Mouse (Mus musculus): ENCODE results near the gene Pde4d.
A peak's percentile ranks its signal among the peaks of the same experiment; 100 is the strongest.
"Not testable (repeated sequence)": the region's sequence is repeated elsewhere in the genome, so short reads cannot be mapped to it uniquely, and the experiment has no call there.

Pde4d gene

GRCm38 (mm10) chr13:108715029-108715428 is 265.3 kb downstream of the Pde4d start:
- DNase-seq = no peak

GRCm38 (mm10) chr13:108722234-108722633 is 272.5 kb downstream of the Pde4d start:
- no peak for DNase-seq

- not testable (repeated sequence) for DNase-seq
Observed at GRCm38 (mm10) chr13:108734356-108734755, 284.6 kb downstream of the Pde4d start.

DNA sequence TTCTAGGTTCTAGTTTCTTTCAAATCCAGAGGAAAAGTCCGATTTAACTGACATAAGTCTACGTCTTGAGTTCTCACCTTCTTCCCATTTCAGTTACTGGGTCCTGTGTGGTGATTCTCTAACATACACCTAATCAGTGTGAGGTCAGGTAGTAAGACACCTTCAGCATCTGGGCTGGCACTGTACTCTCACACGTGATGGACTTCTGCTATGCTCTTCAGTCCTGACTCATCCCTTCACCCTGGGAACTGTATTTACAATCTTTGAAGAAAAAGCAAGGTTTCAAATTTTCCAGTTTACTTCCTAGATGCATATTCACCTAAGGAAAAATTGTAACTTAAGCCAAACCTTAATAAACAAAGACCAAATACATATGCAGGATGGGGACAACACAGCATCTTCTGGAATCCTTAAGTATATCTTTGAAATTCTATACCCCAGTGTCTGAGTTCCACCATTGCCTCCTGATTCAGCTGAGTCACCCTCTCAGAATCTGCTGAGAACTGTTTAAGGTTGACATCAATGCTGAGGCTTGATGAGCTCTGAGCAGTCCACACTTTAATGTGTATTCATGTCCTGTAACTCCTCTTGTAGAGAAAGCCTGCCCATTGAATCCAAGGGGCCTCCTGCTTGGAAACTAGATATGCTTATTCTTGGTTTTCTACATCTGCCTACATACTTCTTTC is 301.6 kb downstream of the Pde4d start:
- DNase-seq = no peak

DNA sequence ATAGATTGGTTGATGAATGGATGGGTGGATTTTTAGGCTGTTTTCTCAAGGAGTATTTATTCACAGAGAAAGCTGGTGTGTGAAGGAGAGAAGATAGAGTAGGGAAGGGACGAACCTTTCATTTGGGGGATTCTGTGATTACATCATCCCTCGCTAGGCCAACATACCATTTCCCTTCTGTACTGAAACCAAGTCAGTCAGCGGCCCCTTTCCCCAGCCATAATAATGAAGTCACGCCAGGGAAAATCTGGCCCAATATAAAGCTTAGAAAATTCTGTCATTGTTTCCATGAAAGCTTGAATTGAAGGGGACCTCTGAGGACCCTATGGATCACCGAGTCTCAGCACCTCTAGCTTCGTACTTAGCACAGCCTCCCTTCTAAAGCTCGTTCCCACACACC is 307.7 kb downstream of the Pde4d start:
- DNase-seq = no peak

DNA sequence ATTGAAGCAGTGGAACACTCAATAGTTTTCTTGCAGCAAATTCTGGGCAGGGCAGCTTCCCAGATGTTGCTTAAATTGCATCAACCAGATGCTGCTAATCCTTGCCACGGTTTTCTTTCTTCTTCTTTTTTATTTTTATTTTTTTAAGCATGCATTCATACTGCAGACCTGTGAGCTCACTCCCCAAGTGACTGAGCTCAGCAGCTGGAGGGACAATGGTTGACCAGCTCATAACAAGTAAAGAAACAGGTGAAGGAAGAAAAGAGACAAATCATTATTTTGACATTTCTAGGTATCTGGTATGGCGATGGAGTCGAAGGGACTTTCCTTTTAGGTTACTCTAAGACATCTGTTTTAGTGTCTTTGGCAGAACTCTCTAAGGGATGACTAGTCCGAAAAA is 308.6 kb downstream of the Pde4d start:
- no peak for DNase-seq

DNA sequence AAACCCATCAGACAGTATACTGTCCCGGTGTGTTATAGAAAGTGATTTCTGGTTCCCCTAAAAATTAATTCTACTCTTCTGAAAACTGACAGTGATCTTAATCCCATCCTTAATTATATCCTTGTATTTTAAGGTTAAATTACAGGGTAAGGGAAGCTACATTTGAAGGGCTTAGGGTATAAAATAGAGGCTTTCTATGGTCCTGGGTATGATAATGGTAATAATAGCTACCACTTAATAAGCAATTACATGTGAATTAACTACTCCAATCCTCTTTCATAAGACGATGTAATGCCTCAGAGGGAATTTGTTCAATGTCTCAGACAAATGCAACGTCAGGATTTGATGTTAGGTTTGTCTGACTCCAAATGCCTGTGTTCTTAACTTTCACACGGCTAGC is 309.4 kb downstream of the Pde4d start:
- DNase-seq = no peak

DNA sequence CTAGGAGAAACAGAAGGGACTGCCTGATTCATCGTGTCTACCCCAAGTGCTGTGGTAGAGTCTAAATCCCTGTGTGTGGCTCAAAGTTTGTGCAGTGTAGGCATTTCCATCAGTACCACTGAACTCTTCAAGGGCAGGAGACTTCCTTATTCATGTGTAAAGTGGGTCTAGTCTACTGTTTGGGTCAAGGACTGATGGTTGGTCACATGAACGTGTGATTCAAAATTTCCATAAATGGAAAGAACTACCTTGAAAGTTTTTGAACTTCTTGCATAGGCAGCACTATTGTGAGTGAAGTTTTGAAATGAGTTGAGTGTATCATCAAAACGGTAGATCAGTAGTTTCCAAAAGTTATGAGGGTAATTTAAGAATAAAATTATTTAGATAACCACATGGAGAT is 313.5 kb downstream of the Pde4d start:
- no peak for DNase-seq

- no peak for DNase-seq
Observed at GRCm38 (mm10) chr13:108766020-108766727, 316.4 kb downstream of the Pde4d start.

- DNase-seq = no peak
Observed at GRCm38 (mm10) chr13:108769465-108770056, 319.8 kb downstream of the Pde4d start.

GRCm38 (mm10) chr13:108772386-108772785 is 322.6 kb downstream of the Pde4d start:
- DNase-seq = no peak

- DNase-seq = no peak
Observed at GRCm38 (mm10) chr13:108774981-108775380, 325.2 kb downstream of the Pde4d start.

DNA sequence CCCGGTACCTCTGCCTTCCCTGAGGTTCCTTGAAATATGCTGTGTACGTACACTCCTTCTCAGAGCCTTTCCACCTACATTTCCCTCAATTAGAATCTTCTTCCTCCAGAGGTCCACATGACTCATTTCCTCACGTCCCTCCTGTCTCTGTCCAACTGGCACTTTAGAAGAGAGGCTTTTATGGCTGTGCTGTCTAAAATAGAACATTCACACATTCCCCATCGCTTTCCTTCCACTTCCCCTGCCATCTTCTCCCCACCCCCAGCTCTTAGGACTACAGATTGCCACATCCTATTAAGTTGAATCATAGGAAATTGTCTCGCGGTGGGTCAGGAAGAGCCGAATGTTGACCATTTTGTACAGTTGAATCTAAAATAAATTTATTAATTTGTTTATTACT is 326.1 kb downstream of the Pde4d start:
- DNase-seq = no peak

GRCm38 (mm10) chr13:108797620-108798019 is 347.9 kb downstream of the Pde4d start:
- not testable (repeated sequence) for DNase-seq

DNA sequence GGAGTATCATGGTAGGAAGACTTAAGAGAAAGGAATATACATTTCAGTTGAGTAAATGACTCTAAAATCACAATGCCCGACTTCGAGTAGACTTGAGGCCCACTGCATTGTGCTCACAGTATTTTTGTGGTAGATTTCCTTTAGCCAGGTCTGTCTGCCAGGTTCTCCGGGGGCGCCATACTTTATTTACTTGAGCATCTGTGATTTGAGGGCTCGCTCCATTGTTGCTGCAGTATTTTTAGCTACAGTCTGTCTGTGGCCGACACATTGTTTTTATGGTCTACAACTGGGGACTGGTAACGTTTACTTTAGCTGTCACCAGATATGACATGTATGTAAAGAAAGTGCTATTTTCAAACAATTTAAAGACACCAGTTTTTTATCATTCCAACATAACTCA is 359.4 kb downstream of the Pde4d start:
- DNase-seq = no peak

- peak; percentile 46 for DNase-seq
Observed at GRCm38 (mm10) chr13:108812956-108813355, 363.2 kb downstream of the Pde4d start.

DNA sequence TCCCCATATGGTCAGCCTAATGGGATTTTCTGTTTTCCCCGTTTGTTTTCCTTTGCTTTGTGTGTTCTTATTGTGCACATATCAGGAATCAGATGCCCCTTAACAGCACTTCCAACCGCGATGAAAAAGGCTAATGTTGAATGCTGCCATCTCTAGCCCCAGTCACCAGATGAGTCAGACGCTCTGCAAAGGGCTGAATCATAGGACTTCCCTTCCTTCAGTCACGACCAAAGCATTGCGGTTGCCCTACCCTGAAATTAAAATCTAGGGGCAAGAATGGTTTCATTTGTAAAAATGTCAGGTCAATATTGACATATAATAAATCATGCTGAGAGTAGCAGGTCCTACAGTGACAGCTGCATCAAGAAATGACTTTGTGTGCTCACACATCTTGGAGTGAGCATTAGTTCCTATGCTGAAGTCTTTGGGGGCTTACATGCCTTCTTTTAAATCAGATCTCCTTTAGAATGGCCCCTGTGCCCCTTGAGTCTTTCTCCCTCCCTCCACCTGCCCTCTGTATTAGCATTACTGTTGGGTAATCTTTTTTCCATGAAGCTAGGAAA is 370.2 kb downstream of the Pde4d start:
- no peak for DNase-seq

DNA sequence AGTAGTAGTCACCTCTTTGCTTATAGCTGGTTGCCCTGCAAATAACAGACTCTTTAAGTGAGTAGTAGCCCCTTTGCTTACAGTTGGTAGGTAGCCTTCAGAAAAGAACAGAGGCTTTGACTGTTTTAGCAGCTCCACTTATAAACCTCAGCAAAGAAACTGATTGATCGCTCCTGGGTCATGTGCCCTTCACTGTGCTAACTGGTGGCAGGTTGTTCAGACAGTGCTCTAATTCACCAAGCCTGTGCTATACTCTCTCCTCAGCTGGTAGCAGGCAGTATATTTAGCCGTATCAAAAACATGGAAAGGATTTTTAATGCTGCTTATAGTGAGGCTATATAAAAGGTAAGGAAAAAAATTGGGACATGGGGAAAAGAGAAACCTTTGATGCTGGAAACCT is 370.7 kb downstream of the Pde4d start:
- DNase-seq = no peak

GRCm38 (mm10) chr13:108821270-108821669 is 371.5 kb downstream of the Pde4d start:
- DNase-seq = no peak

- no peak for DNase-seq
Observed at GRCm38 (mm10) chr13:108824638-108825310, 375.0 kb downstream of the Pde4d start.

DNA sequence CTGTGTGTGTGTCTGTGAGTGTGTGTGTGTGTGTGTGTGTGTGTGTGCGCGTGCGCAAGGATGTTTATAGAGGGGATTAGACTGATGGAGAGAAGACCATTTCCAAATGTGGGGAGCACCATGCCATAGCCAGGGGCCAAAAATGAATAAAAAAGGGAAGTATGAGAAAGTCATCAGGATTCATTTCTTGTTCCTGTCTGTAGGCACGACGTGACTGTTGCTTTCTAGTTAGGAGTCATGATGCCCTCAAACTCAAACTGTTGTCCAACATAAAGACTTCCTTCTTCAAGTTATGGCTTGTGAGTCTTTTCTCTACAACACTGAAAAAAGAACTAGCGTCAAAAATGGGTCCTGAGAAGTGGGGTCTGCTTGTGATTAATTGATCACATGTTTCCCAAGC is 375.8 kb downstream of the Pde4d start:
- no peak for DNase-seq

DNA sequence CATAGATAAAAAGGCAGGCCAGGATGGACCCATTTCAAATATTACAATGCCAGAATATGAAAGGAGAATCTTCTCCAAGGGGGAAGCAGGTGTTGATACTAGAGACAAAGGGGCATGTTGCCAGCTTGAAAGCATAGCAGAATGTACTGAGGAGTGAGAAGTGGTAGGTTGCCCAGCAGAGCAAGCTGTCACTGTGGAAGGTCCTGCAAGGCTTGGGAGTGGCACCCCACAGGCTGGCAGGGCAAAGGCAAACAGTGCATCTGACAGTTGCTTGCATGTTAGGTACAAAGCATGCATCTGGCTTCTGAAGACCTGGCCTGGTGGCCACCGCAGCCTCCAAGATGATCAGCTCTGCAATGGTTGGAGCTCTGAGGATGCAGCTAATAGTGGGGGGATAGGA is 384.4 kb downstream of the Pde4d start:
- DNase-seq = no peak

- no peak for DNase-seq
Observed at GRCm38 (mm10) chr13:108836314-108836713, 386.6 kb downstream of the Pde4d start.
